Mouse (Mus musculus): ENCODE results near the gene Adamts3. TPM values are rescaled to one million over a fixed set of nuclear protein-coding genes. Genes with fewer than 3 reads are reported as not detected.
A peak's percentile ranks its signal among the peaks of the same experiment; 100 is the strongest.

Gene Adamts3
- polyA plus RNA-seq, 1 experiment: 0.12 TPM

- TF ChIP-seq E2F4 (IDR thresholded peaks at IDR 0.05; ENCODE audit: insufficient read depth) (no peak), MYOD1 (IDR thresholded peaks at IDR 0.05; ENCODE audit: control insufficient read depth in 1 of 3, insufficient read length in 2 of 3, low read depth in 2 of 3) (no peak), MAX (IDR thresholded peaks at IDR 0.05; ENCODE audit: low read depth) (no peak), TCF3 (IDR thresholded peaks at IDR 0.05; ENCODE audit: insufficient read length, low read depth) (no peak), USF1 (IDR thresholded peaks at IDR 0.05; ENCODE audit: low read depth) (no peak), MYOG (IDR thresholded peaks at IDR 0.05; ENCODE audit: control insufficient read depth in 1 of 3, insufficient read depth in 1 of 3, insufficient read length in 2 of 3, low read depth in 2 of 3) (no peak), REST (IDR thresholded peaks at IDR 0.05; ENCODE audit: insufficient read depth, insufficient read length) (no peak), POLR2A (IDR thresholded peaks at IDR 0.05; ENCODE audit: insufficient read length, low read depth) (no peak), TCF12 (IDR thresholded peaks at IDR 0.05; ENCODE audit: insufficient read depth, poor library complexity, severe bottlenecking) (no peak), POLR2AphosphoS2 (IDR thresholded peaks at IDR 0.05; ENCODE audit: insufficient read length, low read depth) (no peak), SRF (IDR thresholded peaks at IDR 0.05; ENCODE audit: control insufficient read depth, insufficient read length, low read depth) (no peak)
- no peak overlapping the region for H3K4me2 ChIP-seq (ENCODE audit: low read depth)
- no peak overlapping the region for H3ac ChIP-seq (ENCODE audit: control insufficient read depth, insufficient read length)
- no peak overlapping the region for H3K4me3 ChIP-seq
- H3K79me2 ChIP-seq (ENCODE audit: control insufficient read depth, insufficient read depth): no peaks in the 10 kb centered on the region
- no peaks in the 10 kb centered on the region for H3K27me3 ChIP-seq (ENCODE audit: control insufficient read depth, insufficient read depth, insufficient read length)
- no peaks in the 10 kb centered on the region for H3K36me3 ChIP-seq (ENCODE audit: control insufficient read depth, insufficient read depth)
Measured at GRCm38 (mm10) chr5:89814552-89814951, 68.6 kb downstream of the Adamts3 start.

- H3K27me3 ChIP-seq (ENCODE audit: control insufficient read depth, insufficient read depth, insufficient read length): no peaks in the 10 kb centered on the region
- TF ChIP-seq E2F4 (IDR thresholded peaks at IDR 0.05; ENCODE audit: insufficient read depth) (no peak), MAX (IDR thresholded peaks at IDR 0.05; ENCODE audit: low read depth) (no peak), MYOG (IDR thresholded peaks at IDR 0.05; ENCODE audit: control insufficient read depth in 1 of 3, insufficient read depth in 1 of 3, insufficient read length in 2 of 3, low read depth in 2 of 3) (no peak), TCF3 (IDR thresholded peaks at IDR 0.05; ENCODE audit: insufficient read length, low read depth) (no peak), TCF12 (IDR thresholded peaks at IDR 0.05; ENCODE audit: insufficient read depth, poor library complexity, severe bottlenecking) (no peak), SRF (IDR thresholded peaks at IDR 0.05; ENCODE audit: control insufficient read depth, insufficient read length, low read depth) (no peak), CEBPB (IDR thresholded peaks at IDR 0.05; ENCODE audit: insufficient read depth, poor library complexity, severe bottlenecking) (no peak), MYOD1 (IDR thresholded peaks at IDR 0.05; ENCODE audit: control insufficient read depth in 1 of 3, insufficient read length in 2 of 3, low read depth in 2 of 3) (no peak), REST (IDR thresholded peaks at IDR 0.05; ENCODE audit: insufficient read depth, insufficient read length) (no peak), POLR2AphosphoS2 (IDR thresholded peaks at IDR 0.05; ENCODE audit: insufficient read length, low read depth) (no peak), POLR2A (IDR thresholded peaks at IDR 0.05; ENCODE audit: insufficient read length, low read depth) (no peak)
- no peaks in the 10 kb centered on the region for H3K36me3 ChIP-seq (ENCODE audit: control insufficient read depth, insufficient read depth)
- no peak overlapping the region for H3ac ChIP-seq (ENCODE audit: control insufficient read depth, insufficient read length)
- no peak overlapping the region for H3K4me2 ChIP-seq (ENCODE audit: low read depth)
- H3K79me2 ChIP-seq (ENCODE audit: control insufficient read depth, insufficient read depth): no peaks in the 10 kb centered on the region
- H3K4me3 ChIP-seq: no peak overlapping the region
Measured at GRCm38 (mm10) chr5:89800181-89800816, 82.8 kb downstream of the Adamts3 start.

GRCm38 (mm10) chr5:89793706-89794105 lies 89.4 kb downstream of the Adamts3 start:
- TF ChIP-seq MYOD1 (IDR thresholded peaks at IDR 0.05; ENCODE audit: control insufficient read depth in 1 of 3, insufficient read length in 2 of 3, low read depth in 2 of 3) (no peak), E2F4 (IDR thresholded peaks at IDR 0.05; ENCODE audit: insufficient read depth) (no peak), POLR2AphosphoS2 (IDR thresholded peaks at IDR 0.05; ENCODE audit: insufficient read length, low read depth) (no peak), USF1 (IDR thresholded peaks at IDR 0.05; ENCODE audit: low read depth) (no peak), SRF (IDR thresholded peaks at IDR 0.05; ENCODE audit: control insufficient read depth, insufficient read length, low read depth) (no peak), MYOG (IDR thresholded peaks at IDR 0.05; ENCODE audit: control insufficient read depth in 1 of 3, insufficient read depth in 1 of 3, insufficient read length in 2 of 3, low read depth in 2 of 3) (no peak), MAX (IDR thresholded peaks at IDR 0.05; ENCODE audit: low read depth) (no peak), CEBPB (IDR thresholded peaks at IDR 0.05; ENCODE audit: insufficient read depth, poor library complexity, severe bottlenecking) (peak; percentile 28; the same call in 1 of the 2 replicates)
- no peak overlapping the region for H3K4me2 ChIP-seq (ENCODE audit: low read depth)
- no peak overlapping the region for H3ac ChIP-seq (ENCODE audit: control insufficient read depth, insufficient read length)
- no peaks in the 10 kb centered on the region for H3K79me2 ChIP-seq (ENCODE audit: control insufficient read depth, insufficient read depth)
- no peak overlapping the region for H3K4me3 ChIP-seq
- no peaks in the 10 kb centered on the region for H3K36me3 ChIP-seq (ENCODE audit: control insufficient read depth, insufficient read depth)
- H3K27me3 ChIP-seq (ENCODE audit: control insufficient read depth, insufficient read depth, insufficient read length): no peaks in the 10 kb centered on the region

- no peak overlapping the region for H3K4me3 ChIP-seq
- H3K36me3 ChIP-seq (ENCODE audit: control insufficient read depth, insufficient read depth): no peaks in the 10 kb centered on the region
- H3K4me2 ChIP-seq (ENCODE audit: low read depth): no peak overlapping the region
- H3ac ChIP-seq (ENCODE audit: control insufficient read depth, insufficient read length): no peak overlapping the region
- H3K79me2 ChIP-seq (ENCODE audit: control insufficient read depth, insufficient read depth): no peaks in the 10 kb centered on the region
- H3K27me3 ChIP-seq (ENCODE audit: control insufficient read depth, insufficient read depth, insufficient read length): no peaks in the 10 kb centered on the region
- TF ChIP-seq CEBPB (IDR thresholded peaks at IDR 0.05; ENCODE audit: insufficient read depth, poor library complexity, severe bottlenecking): no peak
- no peak for TF ChIP-seq USF1 (IDR thresholded peaks at IDR 0.05; ENCODE audit: low read depth)
- TF ChIP-seq MYOD1 (IDR thresholded peaks at IDR 0.05; ENCODE audit: control insufficient read depth in 1 of 3, insufficient read length in 2 of 3, low read depth in 2 of 3): no peak
- TF ChIP-seq MAX (IDR thresholded peaks at IDR 0.05; ENCODE audit: low read depth): no peak
- TF ChIP-seq POLR2AphosphoS2 (IDR thresholded peaks at IDR 0.05; ENCODE audit: insufficient read length, low read depth): no peak
- TF ChIP-seq SRF (IDR thresholded peaks at IDR 0.05; ENCODE audit: control insufficient read depth, insufficient read length, low read depth): no peak
Measured at GRCm38 (mm10) chr5:89784635-89785034, 98.5 kb downstream of the Adamts3 start.

- H3K4me2 ChIP-seq (ENCODE audit: low read depth): no peak overlapping the region
- H3ac ChIP-seq (ENCODE audit: control insufficient read depth, insufficient read length): no peak overlapping the region
- no peaks in the 10 kb centered on the region for H3K36me3 ChIP-seq (ENCODE audit: control insufficient read depth, insufficient read depth)
- no peak overlapping the region for H3K4me3 ChIP-seq
- H3K79me2 ChIP-seq (ENCODE audit: control insufficient read depth, insufficient read depth): no peaks in the 10 kb centered on the region
- H3K27me3 ChIP-seq (ENCODE audit: control insufficient read depth, insufficient read depth, insufficient read length): no peaks in the 10 kb centered on the region
- TF ChIP-seq REST (IDR thresholded peaks at IDR 0.05; ENCODE audit: insufficient read depth, insufficient read length): no peak
- no peak for TF ChIP-seq E2F4 (IDR thresholded peaks at IDR 0.05; ENCODE audit: insufficient read depth)
- TF ChIP-seq POLR2A (IDR thresholded peaks at IDR 0.05; ENCODE audit: insufficient read length, low read depth): no peak
- TF ChIP-seq TCF12 (IDR thresholded peaks at IDR 0.05; ENCODE audit: insufficient read depth, poor library complexity, severe bottlenecking): no peak
- no peak for TF ChIP-seq POLR2AphosphoS2 (IDR thresholded peaks at IDR 0.05; ENCODE audit: insufficient read length, low read depth)
- TF ChIP-seq TCF3 (IDR thresholded peaks at IDR 0.05; ENCODE audit: insufficient read length, low read depth): no peak
- no peak for TF ChIP-seq SRF (IDR thresholded peaks at IDR 0.05; ENCODE audit: control insufficient read depth, insufficient read length, low read depth)
- no peak for TF ChIP-seq MYOG (IDR thresholded peaks at IDR 0.05; ENCODE audit: control insufficient read depth in 1 of 3, insufficient read depth in 1 of 3, insufficient read length in 2 of 3, low read depth in 2 of 3)
- no peak for TF ChIP-seq MAX (IDR thresholded peaks at IDR 0.05; ENCODE audit: low read depth)
- no peak for TF ChIP-seq USF1 (IDR thresholded peaks at IDR 0.05; ENCODE audit: low read depth)
- no peak for TF ChIP-seq CEBPB (IDR thresholded peaks at IDR 0.05; ENCODE audit: insufficient read depth, poor library complexity, severe bottlenecking)
Measured at GRCm38 (mm10) chr5:89779823-89780222, 103.3 kb downstream of the Adamts3 start.

All from myocyte (in vitro differentiated cells).